Mouse (Mus musculus) G1E-ER4 (cell line): ENCODE data around the gene Pdzph1. TPM values are rescaled to one million over a fixed set of nuclear protein-coding genes. Genes with fewer than 3 reads are reported as not detected.

Experiments
- GATA1 ChIP-seq: IDR thresholded peaks from one replicate; pipeline ENCODE4 v1.8.0; 2012; ENCODE audit warnings: low read length, inconsistent platforms
- polyA plus RNA-seq: library from polyadenylated mRNA; stranded (reverse); fragments of >175 nt; gene quantifications from 2 replicates; pipeline ENCODE4 v1.2.3, GENCODE M21; 2012

Gene Pdzph1
- polyA plus RNA-seq, 1 experiment: not detected

GRCm38 (mm10) chr17:58932983-58933280, 58.2 kb downstream of the Pdzph1 start:
- no peak for TF ChIP-seq GATA1

GRCm38 (mm10) chr17:58932279-58932982, 58.7 kb downstream of the Pdzph1 start:
- TF ChIP-seq GATA1: no peak

GRCm38 (mm10) chr17:58924754-58925546, 66.2 kb downstream of the Pdzph1 start:
- no peak for TF ChIP-seq GATA1

- TF ChIP-seq GATA1: no peak
Measured at GRCm38 (mm10) chr17:58923901-58924476, 67.2 kb downstream of the Pdzph1 start.

GRCm38 (mm10) chr17:58923316-58923866, 67.8 kb downstream of the Pdzph1 start:
- no peak for TF ChIP-seq GATA1

GRCm38 (mm10) chr17:58922821-58923220, 68.4 kb downstream of the Pdzph1 start:
- no peak for TF ChIP-seq GATA1

DNA sequence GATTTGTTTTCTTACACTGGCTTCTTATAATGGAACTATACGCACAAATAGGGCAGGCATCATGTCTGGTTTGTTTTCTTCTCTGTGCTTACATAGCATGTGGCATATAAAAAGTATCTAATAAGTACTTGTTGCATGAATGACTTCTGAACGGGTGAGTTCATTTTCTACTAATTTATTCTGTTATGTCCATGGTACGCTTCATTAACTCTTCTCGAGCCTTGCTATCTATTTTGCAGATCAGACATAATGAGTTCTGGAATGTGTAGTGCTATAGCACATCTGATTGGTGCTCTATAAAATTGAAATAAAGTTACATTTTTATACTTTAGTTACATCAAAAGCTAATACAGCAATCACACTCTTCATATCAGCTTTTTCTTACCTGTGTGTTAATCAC, 71.2 kb downstream of the Pdzph1 start:
- TF ChIP-seq GATA1: no peak

GRCm38 (mm10) chr17:58919061-58919460, 72.1 kb downstream of the Pdzph1 start:
- no peak for TF ChIP-seq GATA1

DNA sequence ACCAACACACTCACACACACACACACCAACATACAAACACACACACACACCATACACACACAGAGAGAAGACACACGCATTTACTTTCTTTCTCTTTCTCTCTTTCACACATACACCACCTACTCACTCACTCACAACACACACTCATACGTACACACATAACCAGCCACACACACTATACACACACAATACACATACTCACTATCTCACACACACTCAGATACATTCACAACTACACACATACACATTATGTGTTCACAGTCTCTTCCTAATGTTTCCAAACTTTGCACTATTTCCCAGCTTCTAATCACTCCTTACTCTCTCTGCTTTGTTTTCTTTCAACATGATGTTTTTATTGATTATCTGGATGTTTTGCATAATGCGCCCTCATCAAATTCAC, 72.6 kb downstream of the Pdzph1 start:
- no peak for TF ChIP-seq GATA1

GRCm38 (mm10) chr17:58911564-58911963, 79.6 kb downstream of the Pdzph1 start:
- no peak for TF ChIP-seq GATA1

- TF ChIP-seq GATA1: no peak
Measured at GRCm38 (mm10) chr17:58909061-58909661, 82.0 kb downstream of the Pdzph1 start.

GRCm38 (mm10) chr17:58906001-58906400, 85.2 kb downstream of the Pdzph1 start:
- TF ChIP-seq GATA1: no peak

GRCm38 (mm10) chr17:58891488-58892210, 99.5 kb downstream of the Pdzph1 start:
- no peak for TF ChIP-seq GATA1

- TF ChIP-seq GATA1: no peak
Measured at GRCm38 (mm10) chr17:58889905-58890645, 101.1 kb downstream of the Pdzph1 start.

DNA sequence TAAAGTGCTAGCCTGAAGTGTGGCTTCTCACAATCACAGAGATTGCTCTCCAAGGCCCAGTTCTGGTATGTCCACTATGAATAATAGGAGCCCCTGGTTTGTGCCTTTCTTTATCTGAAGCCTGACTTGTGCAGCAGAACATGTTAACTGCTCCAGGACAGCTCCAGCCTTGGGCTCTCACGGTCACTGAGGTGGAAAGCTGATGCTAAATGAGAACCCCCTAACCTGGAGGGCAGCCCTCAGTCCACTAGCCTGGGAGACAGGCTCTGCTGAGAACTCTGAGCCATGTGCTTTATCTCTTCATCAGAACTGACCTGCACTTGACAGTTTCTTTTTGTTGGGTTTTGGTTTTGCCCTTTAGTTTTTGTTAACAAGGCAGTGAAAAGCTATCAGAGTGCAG, 106.8 kb downstream of the Pdzph1 start:
- no peak for TF ChIP-seq GATA1
